Mouse (Mus musculus): ENCODE data around the gene Cars. TPM values are rescaled to one million over a fixed set of nuclear protein-coding genes. Genes with fewer than 3 reads are reported as not detected.
A peak's percentile ranks its signal among the peaks of the same experiment; 100 is the strongest.
"Not testable (repeated sequence)": the region's sequence is repeated elsewhere in the genome, so short reads cannot be mapped to it uniquely, and the experiment has no call there.

Cars gene
- total RNA-seq, 2 experiments from 2014 or later: 35.9 to 39.4 TPM

- intact Hi-C loops (cut with DNase I; ENCODE audit: low total_unique reads): no loop called here
- DNase-seq: no peak
Measured at GRCm38 (mm10) chr7:143594865-143595264, 5.0 kb downstream of the Cars start.

GRCm38 (mm10) chr7:143592255-143592654, 7.6 kb downstream of the Cars start:
- intact Hi-C loops (cut with DNase I; ENCODE audit: low total_unique reads): no loop called here
- DNase-seq: no peak

DNA sequence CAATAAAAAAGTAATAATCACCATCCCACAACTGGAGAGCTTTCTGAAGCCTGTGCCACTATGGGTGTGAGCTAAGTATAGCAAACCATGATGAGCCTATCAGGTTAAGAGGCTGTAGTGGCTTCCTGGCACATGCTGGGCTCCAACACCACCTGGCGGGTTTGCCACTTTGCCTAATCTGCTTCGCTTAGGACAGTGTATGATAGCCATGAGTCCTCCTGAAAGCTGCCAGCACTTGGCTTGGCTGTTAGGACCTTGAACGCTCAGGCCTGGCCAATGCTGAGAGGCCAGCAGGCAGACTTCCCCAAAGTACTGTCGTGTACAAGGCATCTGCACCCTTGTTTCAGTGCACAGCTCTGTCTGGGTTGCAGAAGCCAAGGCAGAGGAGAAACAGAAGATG, 11.9 kb downstream of the Cars start:
- peak; percentile 32 for DNase-seq
- intact Hi-C loops (cut with DNase I; ENCODE audit: low total_unique reads): loop anchor here (5.0 kb wide), 1 partner anchor 159 kb away; no protein-coding TSS in a partner anchor

GRCm38 (mm10) chr7:143587586-143587985, 12.3 kb downstream of the Cars start:
- intact Hi-C loops (cut with DNase I; ENCODE audit: low total_unique reads): loop anchor here (5.0 kb wide), 1 partner anchor 160 kb away; no protein-coding TSS in a partner anchor
- no peak for DNase-seq

DNA sequence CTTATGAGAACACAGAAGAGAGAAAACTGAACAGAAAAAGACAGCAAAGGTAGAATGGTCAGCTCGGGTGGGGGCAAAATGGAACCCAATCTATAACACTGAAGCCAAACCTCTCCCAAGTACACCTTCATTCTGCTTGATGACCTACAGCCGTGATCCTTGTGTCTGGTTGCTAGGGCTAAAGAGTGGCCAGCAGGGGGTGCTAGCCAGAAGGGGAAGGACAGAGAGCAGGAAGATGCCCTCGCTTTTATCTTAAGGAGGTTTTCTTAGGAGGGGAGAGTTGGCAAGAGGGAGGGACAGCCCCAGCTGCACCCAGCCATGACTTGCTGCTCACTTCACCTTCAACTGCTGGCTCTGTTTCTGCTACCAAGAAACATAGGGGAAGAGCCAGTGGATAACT, 15.9 kb downstream of the Cars start:
- intact Hi-C loops (cut with DNase I; ENCODE audit: low total_unique reads): loop anchor here (5.0 kb wide), 2 partner anchors 108 to 178 kb away; no protein-coding TSS in a partner anchor
- peak; percentile 68 for DNase-seq

GRCm38 (mm10) chr7:143583025-143583424, 16.9 kb downstream of the Cars start:
- intact Hi-C loops (cut with DNase I; ENCODE audit: low total_unique reads): loop anchor here (5.0 kb wide), 2 partner anchors 109 to 179 kb away; no protein-coding TSS in a partner anchor
- no peak for DNase-seq

DNA sequence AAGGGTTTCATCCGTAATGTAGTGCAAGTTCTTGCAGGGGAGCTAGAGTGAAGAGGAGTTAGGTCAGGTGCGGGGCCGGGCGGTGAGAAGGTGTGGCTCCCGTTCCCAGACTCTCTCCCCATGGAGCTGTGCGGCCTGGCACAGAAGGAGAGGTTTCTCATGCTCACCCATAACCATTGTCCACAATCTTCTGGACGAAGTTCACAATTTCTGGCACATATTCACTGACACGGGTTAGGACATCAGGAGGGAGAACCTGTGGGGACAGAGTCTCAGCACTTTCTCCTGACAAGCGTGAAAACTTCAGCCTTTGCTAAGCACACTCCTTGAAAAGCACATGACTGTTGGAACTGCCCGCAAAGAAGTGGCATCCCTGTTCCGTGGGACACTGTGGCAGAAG, 24.1 kb downstream of the Cars start:
- no peak for DNase-seq
- intact Hi-C loops (cut with DNase I; ENCODE audit: low total_unique reads): no loop called here

DNA sequence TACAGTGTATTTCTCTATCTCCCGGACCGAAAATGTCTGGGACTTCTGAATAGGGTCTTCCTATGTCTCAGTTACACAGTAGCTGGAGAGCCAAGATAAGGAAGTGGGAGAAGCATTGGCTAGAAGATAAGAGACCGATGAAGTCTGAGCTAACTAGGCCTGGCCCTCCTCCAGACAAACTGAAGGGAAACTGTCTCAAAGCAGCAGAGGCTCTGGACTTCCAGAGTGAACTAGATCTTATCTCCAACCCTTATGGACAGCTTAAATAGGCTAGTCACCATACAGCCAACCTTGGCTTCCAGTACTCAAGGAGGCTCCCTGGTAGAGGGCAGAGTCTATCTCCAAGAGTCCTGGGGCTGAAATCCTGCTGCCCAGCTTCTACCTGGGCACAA, 34.2 kb downstream of the Cars start:
- DNase-seq: no peak
- intact Hi-C loops (cut with DNase I; ENCODE audit: low total_unique reads): no loop called here

DNA sequence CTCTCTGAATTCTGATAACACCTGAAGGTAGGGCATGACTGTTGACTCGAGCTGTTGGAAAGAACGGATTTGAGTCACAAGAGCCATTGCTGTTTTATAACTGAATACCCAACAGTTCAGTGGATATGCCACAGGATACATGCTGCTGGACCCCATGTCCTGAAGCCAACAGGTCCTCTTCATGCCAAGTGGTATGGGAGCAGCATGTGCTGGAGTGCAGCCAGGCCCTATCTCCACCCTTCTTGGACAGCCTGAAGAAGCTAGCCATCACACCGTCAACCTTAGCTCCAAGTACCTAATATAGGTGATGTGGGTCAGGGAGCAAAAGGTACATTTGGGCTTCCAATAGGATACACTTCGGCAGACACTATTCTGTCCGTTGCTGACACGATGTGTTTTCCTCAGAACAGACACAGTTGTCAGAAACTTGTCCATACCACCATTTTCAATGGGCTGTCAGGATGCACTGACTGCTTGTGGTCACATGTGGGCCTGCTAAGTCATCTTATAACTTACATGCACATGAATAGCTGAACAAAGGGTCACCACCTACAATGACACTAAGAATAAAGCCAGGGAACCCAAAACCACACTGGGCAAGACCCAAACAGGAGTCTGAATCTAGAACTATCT, 34.8 kb downstream of the Cars start:
- intact Hi-C loops (cut with DNase I; ENCODE audit: low total_unique reads): no loop called here
- no peak for DNase-seq

DNA sequence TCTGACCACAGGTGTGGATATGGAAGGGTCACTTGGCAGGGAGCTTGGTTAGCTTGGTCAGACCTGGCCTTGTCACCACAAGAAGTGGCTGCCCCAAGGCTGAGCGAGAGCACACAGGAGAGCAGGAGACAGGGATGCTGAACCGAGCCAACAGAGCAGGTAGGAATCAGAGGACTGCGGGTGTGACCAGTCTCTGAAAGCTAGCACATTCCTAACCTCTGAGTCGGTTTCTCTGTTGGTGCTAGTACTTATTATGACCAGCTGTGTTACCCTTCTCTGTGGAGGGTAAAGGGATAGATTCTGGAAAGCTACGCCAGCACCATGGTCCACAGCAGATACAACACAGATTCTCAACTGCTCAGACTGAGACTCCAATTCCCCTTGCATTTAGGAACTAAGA, 36.1 kb downstream of the Cars start:
- intact Hi-C loops (cut with DNase I; ENCODE audit: low total_unique reads): no loop called here
- DNase-seq: no peak

DNA sequence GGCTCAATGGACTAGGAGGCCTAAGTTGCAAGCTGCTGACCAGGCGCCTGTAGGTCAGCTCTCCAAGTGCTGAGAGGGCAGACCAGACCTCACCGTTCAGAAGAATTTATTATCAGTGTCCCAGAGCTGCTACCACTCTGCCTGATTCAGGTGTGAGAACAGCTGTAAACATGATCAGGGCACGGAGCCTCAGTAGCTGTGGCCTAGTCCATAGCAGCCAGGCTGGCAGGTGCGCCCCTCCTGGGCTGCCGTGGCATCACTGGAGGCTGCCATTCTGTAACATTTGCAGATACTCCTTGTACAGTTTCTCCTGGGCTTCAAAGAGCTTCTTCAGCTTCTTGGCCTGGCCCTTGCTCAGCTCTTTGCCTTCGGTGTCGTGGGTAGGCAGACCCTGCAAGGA, 42.3 kb downstream of the Cars start:
- no peak for DNase-seq
- intact Hi-C loops (cut with DNase I; ENCODE audit: low total_unique reads): no loop called here

DNA sequence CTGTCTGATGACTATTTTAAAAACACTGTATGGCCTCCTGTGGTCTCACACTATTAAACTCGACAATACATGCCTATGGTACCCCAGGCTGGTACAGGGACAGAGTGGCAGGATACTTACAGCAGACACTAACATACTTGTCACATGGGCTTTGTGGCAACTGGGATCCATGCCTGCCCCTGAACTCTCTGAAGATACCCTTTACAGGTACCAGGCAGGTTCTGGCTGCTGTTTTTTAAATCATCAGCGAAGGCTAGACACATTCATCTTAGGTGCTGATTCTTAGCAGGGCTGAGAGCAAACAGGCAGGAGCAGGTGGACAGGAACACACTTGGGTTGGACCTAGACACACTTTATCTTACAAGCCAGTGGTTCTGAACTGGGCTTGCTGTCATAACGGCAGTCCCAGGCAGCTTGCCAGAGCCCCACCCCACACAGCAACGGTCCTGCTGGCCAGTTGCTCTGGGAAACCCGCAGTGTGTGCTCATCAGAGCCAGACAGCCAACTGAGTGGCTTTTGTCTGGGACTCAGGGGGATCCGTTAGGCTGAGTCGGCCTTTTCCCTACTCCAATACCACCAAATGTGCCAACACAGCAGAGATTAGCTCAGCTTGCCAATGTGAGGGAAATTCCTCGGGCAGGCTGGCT, 42.8 kb downstream of the Cars start:
- peak; percentile 69 for DNase-seq
- intact Hi-C loops (cut with DNase I; ENCODE audit: low total_unique reads): no loop called here

DNA sequence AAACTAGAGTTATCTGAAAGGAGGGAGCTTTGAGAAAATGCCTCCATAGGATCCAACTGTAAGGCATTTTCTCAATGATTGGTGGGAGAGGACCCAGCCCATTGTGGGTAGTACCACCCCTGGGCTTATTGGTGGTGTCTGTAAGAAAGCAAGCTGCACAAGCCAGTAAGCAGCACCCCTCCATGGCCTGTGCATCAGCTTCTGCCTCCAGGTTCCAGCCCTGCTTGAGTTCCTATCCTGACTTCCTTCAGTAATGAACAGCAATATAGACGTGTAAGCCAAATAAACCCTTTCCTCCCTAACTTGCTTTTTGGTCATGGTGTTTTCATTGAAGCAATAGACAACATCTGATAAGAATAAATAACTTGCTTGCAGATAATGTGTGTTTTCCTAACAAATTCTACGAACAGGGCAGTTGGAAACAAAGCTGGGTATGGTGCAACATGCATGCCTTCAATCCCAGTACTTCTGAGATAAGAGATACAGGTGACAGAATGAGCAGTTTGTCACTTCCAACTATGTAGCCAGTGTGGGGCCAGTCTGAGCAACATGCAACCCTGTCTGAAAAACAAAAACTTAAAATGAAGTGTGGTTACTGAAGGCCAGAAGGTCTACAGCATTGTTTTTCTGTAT, 50.2 kb downstream of the Cars start:
- DNase-seq: no peak

DNA sequence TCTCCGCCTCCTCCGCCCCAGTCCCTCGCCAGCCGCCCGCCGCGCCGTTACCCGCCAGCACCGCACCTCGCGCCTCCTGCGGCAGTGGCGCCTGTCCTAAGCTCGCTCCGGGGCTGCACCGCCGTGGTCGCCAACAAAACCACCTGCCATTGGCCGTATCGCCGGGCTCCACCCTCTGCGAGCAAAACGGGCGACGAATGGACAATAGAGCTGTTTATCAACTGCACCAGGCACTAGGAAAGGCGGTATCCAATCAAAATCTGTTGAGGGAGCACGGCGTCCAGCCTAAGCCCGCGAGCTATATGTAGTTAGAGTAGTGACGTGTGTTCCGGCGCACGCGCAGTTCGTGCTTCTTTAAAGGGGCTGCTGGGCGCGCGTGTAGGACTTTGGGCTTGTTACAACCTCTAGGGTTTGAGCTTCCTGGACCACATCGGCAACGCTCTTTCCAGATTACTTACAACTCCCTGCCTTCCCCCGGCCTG, 50.9 kb downstream of the Cars start, which contains the start of gene Nap1l4:
Gene Nap1l4, minus strand, starts transcription at position 131 of the 482 bp plus-strand sequence.
- peak; percentile 96 for DNase-seq
- intact Hi-C loops (cut with DNase I; ENCODE audit: low total_unique reads): no loop called here

More for the DNA sequence above, 50.2 kb downstream of the Cars start:
- intact Hi-C loops (cut with DNase I; ENCODE audit: low total_unique reads): no loop called here

DNA sequence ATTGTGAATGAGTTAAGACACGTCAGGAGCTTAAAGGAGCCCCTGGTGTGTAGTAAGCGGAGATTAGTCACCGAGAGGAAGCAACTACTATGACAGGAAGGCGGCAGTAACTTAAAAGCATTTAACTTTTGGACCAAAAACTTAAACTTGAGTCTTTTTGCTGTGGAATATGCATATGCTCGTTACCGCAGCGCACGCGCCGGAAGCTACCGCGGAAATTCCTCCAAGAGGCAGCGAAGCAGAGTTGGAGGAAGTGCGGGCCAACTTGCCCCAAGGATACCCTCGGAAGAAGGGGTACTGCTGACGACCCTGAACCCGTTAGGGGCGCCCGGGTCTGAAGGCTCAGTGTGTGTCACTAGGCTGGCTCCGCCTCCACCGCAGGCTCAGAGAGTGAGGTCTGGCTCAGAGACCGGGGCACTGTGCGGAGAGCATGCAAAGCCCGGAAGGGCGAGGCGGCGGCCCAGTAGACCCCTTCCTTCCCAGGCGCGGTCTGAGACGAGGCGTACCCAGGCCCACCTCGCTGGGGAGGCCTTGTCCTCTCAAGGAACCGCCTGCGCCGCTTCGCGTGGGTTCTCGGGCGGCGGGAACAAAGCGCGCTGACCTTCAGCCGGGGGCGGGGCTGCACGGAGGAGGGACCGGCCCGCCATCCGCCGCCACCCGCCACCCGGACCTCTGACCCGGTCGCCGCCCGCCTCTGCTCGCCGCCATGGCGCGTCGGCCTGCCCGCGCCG, 51.5 kb downstream of the Cars start:
- intact Hi-C loops (cut with DNase I; ENCODE audit: low total_unique reads): no loop called here
- no peak for DNase-seq

DNA sequence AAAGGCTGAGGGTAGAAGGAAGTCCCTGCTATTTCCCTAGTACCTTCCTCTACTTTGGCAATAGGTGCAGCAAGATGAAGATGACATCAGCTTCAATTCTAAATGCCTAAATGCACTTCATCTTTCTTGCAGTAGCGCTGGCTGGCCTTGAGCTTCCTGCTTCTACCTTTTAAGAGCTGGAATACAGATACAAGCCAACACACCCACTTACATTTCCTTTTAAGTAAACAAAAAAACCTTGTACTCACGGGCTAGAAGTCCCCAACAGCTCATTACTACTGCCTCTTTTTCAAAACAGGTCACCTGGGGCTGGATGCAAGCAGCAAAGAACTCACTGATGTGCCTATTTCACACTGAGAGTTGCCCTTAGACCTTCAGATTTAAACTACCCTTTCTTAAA, 53.3 kb downstream of the Cars start:
- intact Hi-C loops (cut with DNase I; ENCODE audit: low total_unique reads): no loop called here
- DNase-seq: no peak

GRCm38 (mm10) chr7:143544368-143544767, 55.5 kb downstream of the Cars start:
- no peak for DNase-seq
- intact Hi-C loops (cut with DNase I; ENCODE audit: low total_unique reads): no loop called here

- no peak for DNase-seq
- intact Hi-C loops (cut with DNase I; ENCODE audit: low total_unique reads): no loop called here
Measured at GRCm38 (mm10) chr7:143538671-143539070, 61.2 kb downstream of the Cars start.

DNA sequence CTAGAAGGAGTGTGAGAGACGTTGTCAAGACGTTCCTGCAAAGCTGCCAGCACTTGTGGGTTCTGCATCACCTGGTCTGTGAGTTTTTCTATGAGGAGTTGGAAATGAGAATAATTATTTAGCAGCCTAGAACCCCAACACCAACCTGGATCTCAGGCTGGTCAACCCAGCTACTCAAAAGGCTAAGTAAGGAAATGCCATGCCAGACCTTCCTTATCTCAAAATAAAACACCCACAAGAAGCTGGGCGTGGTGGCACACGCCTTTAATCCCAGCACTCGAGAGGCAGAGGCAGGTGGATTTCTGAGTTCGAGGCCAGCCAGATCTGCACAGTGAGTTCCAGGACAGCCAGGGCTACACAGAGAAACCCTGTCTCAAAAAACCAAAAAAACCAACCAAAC, 61.7 kb downstream of the Cars start:
- DNase-seq; intact Hi-C loops (cut with DNase I; ENCODE audit: low total_unique reads): not testable (repeated sequence)

GRCm38 (mm10) chr7:143536251-143536650, 63.6 kb downstream of the Cars start:
- no peak for DNase-seq
- intact Hi-C loops (cut with DNase I; ENCODE audit: low total_unique reads): no loop called here

Measured in gastrocnemius, postnatal 14 days (tissue).